Mouse (Mus musculus) bone marrow macrophage, adult 2 months (primary cell): Measurements from ENCODE around the gene Cd200r2.

ENCODE experiments used
- CTCF ChIP-seq: IDR thresholded peaks from 2 replicates; pipeline ENCODE4 v1.5.1; 2012; ENCODE audit warnings: low read depth, mild to moderate bottlenecking, low read length, moderate library complexity
- POLR2A ChIP-seq: IDR thresholded peaks from 2 replicates; pipeline ENCODE4 v1.6.1; 2012; ENCODE audit warnings: mild to moderate bottlenecking, low read depth, low read length, borderline replicate concordance

DNA sequence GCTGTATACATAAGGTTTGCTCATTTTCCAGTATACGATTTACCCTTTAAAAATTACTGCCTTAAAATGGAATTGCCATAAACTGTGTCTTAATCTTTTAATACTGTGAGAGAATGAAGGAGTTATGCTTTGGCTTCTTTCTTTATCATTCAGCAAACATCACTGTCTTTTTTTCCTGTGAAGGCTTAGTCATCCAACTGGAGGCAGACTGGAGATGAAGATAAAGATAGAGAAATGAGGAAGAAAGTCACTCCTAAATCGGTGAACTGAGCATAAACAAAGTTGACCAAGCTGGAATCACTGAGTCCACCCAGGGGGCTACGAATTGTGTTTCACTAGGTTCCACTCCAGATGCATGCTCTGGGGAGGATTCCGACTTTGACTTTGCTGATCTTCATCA is 46.4 kb upstream of the Cd200r2 start:
- no peak for TF ChIP-seq POLR2A
- TF ChIP-seq CTCF: no peak
